Mouse (Mus musculus) intestine, postnatal 0 days (tissue): ENCODE measurements at regions not wholly inside any gene's neighbourhood (a gene's known extent, or its start where the extent isn't known, plus 50 kb on each side); places are given as distances from the start of the nearest gene placed in this dataset.

Source experiments
- ATAC-seq: fragments of 200-750 bp; cut with Nextera tagmentation; 2 replicates; pipeline ENCODE4 v1.8.0; 2017; ENCODE audit warnings: mild to moderate bottlenecking, moderate TSS enrichment, moderate library complexity
- H3K27ac ChIP-seq: fragments of 300-500 bp; sonication (generic); 2 replicates; pipeline ENCODE4 v1.5.1; 2014; ENCODE audit warnings: mild to moderate bottlenecking, low read depth, low read length, moderate library complexity
- H3K27me3 ChIP-seq: fragments of 300-500 bp; sonication (generic); replicated peaks from 2 replicates; pipeline ENCODE4 v1.6.1; 2014; ENCODE audit warnings: low read length, mixed read lengths; ENCODE audit not compliant: control insufficient read depth, insufficient read depth
- H3K36me3 ChIP-seq: fragments of 300-500 bp; sonication (generic); 2 replicates; pipeline ENCODE4 v1.6.1; 2014; ENCODE audit warnings: mild to moderate bottlenecking, moderate library complexity; ENCODE audit not compliant: control insufficient read depth, insufficient read depth
- H3K4me1 ChIP-seq: fragments of 300-500 bp; sonication (generic); replicated peaks from 2 replicates; pipeline ENCODE4 v1.6.1; 2014; ENCODE audit warnings: antibody characterized with exemption, low read length, mixed read lengths; ENCODE audit not compliant: control insufficient read depth, insufficient read depth
- H3K4me2 ChIP-seq: fragments of 300-500 bp; sonication (generic); replicated peaks from 2 replicates; pipeline ENCODE4 v1.6.1; 2014; ENCODE audit warnings: low read depth, mild to moderate bottlenecking, moderate library complexity
- H3K4me3 ChIP-seq: fragments of 300-500 bp; sonication (generic); 2 replicates; pipeline ENCODE4 v1.5.1; 2014; ENCODE audit warnings: low read depth, low read length
- H3K9ac ChIP-seq: fragments of 300-500 bp; sonication (generic); 2 replicates; pipeline ENCODE4 v1.6.1; 2014; ENCODE audit warnings: mild to moderate bottlenecking, low read depth, low read length
- H3K9me3 ChIP-seq: fragments of 300-500 bp; sonication (generic); 2 replicates; pipeline ENCODE4 v1.6.1; 2016; ENCODE audit warnings: mixed run types; ENCODE audit not compliant: control insufficient read depth
- CTCF ChIP-seq: sonication (generic); IDR thresholded peaks from 2 replicates; pipeline ENCODE4 v1.5.1; 2016; ENCODE audit warnings: low read depth, mild to moderate bottlenecking, control low read depth, antibody characterized with exemption, moderate library complexity
- WGBS: fragments of 180-500 bp; shearing (Covaris S2); extraction: QIAGEN DNeasy Blood & Tissue Kit; methylation state at CpG from one replicate; pipeline ENCODE4 v1.1.7; 2014; 5-methylcytosine and 5-hydroxymethylcytosine counted together

DNA sequence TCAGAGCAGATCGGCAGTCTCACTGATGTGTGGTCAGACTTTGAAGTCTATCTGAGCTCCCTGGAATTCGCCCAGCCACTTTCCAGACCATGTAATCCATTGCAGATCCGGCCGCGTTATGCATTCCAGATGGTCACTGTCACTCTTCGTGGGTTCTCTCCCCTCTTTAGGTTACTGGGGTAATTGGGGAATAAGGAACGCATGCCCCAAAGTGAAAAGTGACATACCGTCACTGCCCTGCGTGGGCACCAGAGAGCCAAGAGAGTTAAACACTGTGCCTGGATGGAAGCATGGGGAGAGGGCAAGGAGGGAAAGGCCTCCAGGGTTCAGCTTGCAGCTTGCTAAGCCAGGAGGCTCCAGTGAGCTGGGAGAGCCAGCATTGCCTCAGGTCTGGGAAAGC, 108.0 kb downstream of the Gas1 start:
- WGBS, result 45% methylated on average over 9 of the region's 9 CpGs
- Histone ChIP-seq H3K4me1 (no peaks in the 10 kb centered on the region), H3K27ac (no peak overlapping the region), H3K36me3 (no peaks in the 10 kb centered on the region), H3K4me3 (no peak overlapping the region), H3K9me3 (no peaks in the 10 kb centered on the region), H3K9ac (no peak overlapping the region), H3K27me3 (no peaks in the 10 kb centered on the region), H3K4me2 (no peak overlapping the region)
- peak; percentile 51 for TF ChIP-seq CTCF
- ATAC-seq, result no peak

DNA sequence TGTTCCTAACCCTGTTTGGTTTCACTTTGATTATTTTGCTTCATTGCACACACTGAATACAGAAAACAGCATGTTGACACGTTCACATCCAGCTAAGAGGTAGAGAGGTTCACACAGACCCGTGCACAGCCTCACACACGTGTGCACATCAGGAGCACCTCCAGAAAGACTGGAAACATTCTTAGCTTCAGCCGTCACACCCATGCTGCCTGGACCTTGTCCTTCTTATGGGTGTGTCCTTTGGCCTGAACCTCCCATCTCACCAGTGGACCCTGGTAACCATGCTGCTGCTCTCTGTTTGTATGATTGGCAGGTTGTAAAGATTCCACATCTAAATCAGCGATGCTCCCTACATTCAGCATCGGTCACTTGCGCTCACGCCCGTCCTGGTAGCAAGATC, 109.8 kb downstream of the Gas1 start:
- 42% methylated on average over 9 of the region's 9 CpGs for WGBS
- no peak overlapping the region for H3K9ac ChIP-seq
- no peaks in the 10 kb centered on the region for H3K4me1 ChIP-seq
- H3K4me3 ChIP-seq, result no peak overlapping the region
- H3K27ac ChIP-seq, result no peak overlapping the region
- H3K9me3 ChIP-seq, result no peaks in the 10 kb centered on the region
- no peaks in the 10 kb centered on the region for H3K27me3 ChIP-seq
- H3K4me2 ChIP-seq, result no peak overlapping the region
- TF ChIP-seq CTCF, result no peak
- peak; percentile 90 for ATAC-seq
- H3K36me3 ChIP-seq, result no peaks in the 10 kb centered on the region

DNA sequence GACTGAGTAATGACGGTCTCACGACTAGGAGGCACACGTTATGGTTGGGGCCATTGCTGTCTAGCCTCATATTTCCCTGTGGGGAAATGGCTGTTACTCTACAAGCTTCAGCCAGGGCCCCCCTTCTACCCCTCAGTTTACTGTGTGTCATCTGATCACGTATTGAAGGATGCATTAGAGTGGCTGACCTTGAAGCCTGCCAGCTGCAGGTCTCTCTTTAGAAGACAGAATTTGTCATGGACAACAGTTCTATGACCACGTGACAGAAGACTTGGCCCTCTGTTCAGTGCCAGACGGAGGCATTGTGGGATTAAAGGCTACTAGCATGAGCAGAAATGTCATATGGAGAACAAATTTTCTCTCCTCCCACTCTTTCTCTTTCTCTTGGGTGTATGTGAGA, 115.6 kb downstream of the Gas1 start:
- no peak for ATAC-seq
- Histone ChIP-seq H3K27me3 (no peaks in the 10 kb centered on the region), H3K9ac (no peak overlapping the region), H3K4me3 (no peak overlapping the region), H3K27ac (no peak overlapping the region), H3K4me2 (no peak overlapping the region), H3K36me3 (no peaks in the 10 kb centered on the region), H3K4me1 (no peaks in the 10 kb centered on the region), H3K9me3 (no peaks in the 10 kb centered on the region)
- no peak for TF ChIP-seq CTCF
- 82% methylated on average over 6 of the region's 6 CpGs for WGBS

DNA sequence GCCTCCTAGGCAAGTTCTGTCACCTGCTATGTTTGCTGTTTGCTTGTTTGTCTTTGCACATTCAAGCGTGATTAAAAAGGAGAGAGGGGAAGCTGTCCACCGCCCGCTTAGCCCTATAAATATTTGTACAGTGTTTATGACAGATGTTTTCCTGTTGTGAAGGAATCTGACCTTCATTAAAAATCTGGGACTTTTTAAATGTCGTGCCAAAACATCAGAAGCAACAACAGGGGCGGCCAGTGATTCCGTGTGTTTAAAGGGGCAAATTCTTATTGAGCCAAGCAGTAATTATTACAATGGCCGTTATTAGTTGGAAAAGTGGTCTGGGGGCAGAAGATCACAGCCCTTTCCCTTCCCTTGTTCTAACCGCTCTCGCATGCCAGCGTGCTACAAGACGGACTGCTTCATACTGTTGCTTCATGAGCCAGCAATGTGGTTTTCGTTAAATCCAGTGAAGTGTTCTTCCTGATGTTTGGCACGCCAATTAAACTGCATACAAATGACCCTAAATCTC, 119.3 kb downstream of the Gas1 start:
- TF ChIP-seq CTCF, result no peak
- no peak overlapping the region for H3K4me2 ChIP-seq
- no peak for ATAC-seq
- H3K27me3 ChIP-seq, result no peaks in the 10 kb centered on the region
- no peaks in the 10 kb centered on the region for H3K36me3 ChIP-seq
- H3K4me3 ChIP-seq, result no peak overlapping the region
- 40% methylated on average over 13 of the region's 13 CpGs for WGBS
- H3K9me3 ChIP-seq, result no peaks in the 10 kb centered on the region
- H3K9ac ChIP-seq, result no peak overlapping the region
- H3K4me1 ChIP-seq, result no peaks in the 10 kb centered on the region
- no peak overlapping the region for H3K27ac ChIP-seq

DNA sequence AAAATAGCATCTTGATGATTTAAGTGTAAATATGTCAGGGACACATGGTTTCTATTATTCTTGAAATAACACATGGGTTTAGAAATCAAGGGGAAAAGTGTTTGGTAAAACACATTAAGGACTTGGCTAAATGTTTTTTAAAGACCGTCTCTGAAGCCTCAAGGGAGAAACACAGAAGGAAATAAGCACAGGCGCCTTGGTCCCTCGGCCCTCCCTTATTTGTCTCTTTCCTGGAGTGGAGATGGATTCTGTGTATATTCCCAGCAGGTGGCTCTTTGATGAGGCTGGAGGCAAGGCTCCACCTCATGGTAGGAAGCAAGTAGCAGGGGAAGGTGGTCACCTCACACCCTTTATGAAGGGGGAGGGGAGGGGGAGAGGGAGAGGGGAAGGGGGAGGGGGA, 122.6 kb downstream of the Gas1 start:
- Histone ChIP-seq H3K36me3 (no peaks in the 10 kb centered on the region), H3K27ac (no peak overlapping the region), H3K4me3 (no peak overlapping the region), H3K4me1 (no peaks in the 10 kb centered on the region), H3K4me2 (no peak overlapping the region), H3K9ac (no peak overlapping the region), H3K27me3 (no peaks in the 10 kb centered on the region), H3K9me3 (no peaks in the 10 kb centered on the region)
- no peak for ATAC-seq
- TF ChIP-seq CTCF, result peak; percentile 17; the same call in 1 of the 2 replicates
- WGBS, result 35% methylated on average over 3 of the region's 3 CpGs

DNA sequence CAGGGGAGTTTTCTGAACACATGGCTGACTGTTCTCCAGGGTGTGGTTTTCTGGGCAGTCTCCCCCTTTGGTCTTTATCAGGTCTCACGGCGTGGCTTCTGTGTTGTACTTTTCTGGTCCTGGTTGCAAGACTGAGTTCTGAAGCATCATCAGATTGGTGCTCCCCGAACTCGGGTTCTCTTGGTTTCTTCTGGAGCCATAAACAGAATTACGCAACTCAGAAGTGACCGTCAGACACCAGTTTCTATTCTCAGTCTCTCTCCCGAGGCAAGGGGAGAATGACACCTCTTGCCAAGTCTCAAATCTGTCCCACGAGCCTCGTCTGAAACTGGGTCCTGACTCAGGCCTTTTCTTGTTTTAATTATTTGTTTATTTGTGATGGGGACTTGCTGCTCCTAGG, 123.1 kb downstream of the Gas1 start:
- Histone ChIP-seq H3K27me3 (no peaks in the 10 kb centered on the region), H3K27ac (no peak overlapping the region), H3K9me3 (no peaks in the 10 kb centered on the region), H3K4me1 (no peaks in the 10 kb centered on the region), H3K36me3 (no peaks in the 10 kb centered on the region), H3K4me3 (no peak overlapping the region), H3K9ac (no peak overlapping the region), H3K4me2 (no peak overlapping the region)
- no peak for ATAC-seq
- 59% methylated on average over 9 of the region's 9 CpGs for WGBS
- no peak for TF ChIP-seq CTCF

DNA sequence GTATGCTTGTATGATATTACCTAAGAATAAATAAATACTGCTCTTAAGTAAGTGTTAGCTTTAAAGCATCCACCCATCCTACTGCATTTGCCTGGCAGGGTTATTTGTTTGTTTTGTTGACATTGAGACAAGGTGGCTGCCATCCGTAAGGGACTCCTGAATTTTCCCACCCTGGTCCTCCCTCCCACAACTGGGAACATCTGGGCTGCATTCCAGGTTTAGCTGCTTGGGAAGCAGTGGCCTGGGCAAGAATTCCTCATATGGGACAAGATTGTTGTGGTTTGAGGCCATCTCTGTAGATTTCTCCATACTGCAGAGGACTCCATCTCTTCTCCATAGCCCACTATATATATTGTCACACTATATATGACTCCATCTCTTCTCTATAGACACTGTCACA, 125.3 kb downstream of the Gas1 start:
- 74% methylated on average over 1 of the region's 1 CpGs for WGBS
- no peak overlapping the region for H3K4me2 ChIP-seq
- H3K9me3 ChIP-seq, result no peaks in the 10 kb centered on the region
- ATAC-seq, result no peak
- no peaks in the 10 kb centered on the region for H3K4me1 ChIP-seq
- no peaks in the 10 kb centered on the region for H3K36me3 ChIP-seq
- no peak overlapping the region for H3K27ac ChIP-seq
- TF ChIP-seq CTCF, result no peak
- H3K4me3 ChIP-seq, result no peak overlapping the region
- no peak overlapping the region for H3K9ac ChIP-seq
- H3K27me3 ChIP-seq, result no peaks in the 10 kb centered on the region
